ENCODE assay signal across 14 mouse cellular contexts in the genomic region with DNA sequence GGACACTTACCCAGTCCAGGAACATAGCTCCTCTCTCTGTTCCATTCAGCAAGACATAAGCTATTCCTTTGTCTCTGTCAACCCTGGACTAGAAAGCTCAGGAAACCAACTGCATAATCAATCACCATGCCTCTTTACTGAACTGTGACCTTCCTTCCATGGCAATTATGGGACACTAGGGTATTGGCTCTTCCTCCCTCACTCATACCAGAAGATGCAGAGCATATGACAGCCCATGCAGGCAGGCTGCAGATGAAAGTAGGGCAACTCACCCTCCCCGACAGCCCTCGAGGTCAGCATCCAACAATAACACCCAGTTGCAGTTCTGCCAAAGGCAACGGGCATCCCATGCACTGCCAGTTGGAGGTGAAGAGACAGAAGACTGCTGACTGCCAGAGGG.
DNase-seq lines count a peak whose midpoint lies in the region; ATAC-seq and TF ChIP-seq lines count a peak whose summit lies in the region.
"Had no signal": no experiment of that assay in that cellular context is flagged by ENCODE, and none has a peak within 500 bp of the region (broad histone marks: within the 10 kb centered on the region; RNA-seq: fewer than 3 reads in every experiment).

No protein-coding gene starts in this region.

- no peak for ATAC-seq in heart, embryonic 11.5 days (replicated peaks; ENCODE audit: insufficient number of reproducible peaks, low FRiP score, low TSS enrichment)
- peak; percentile 37; the same call in 1 of the 2 replicates for ATAC-seq in midbrain, embryonic 13.5 days
- no peak for ATAC-seq in midbrain, embryonic 15.5 days (replicated peaks)
- ATAC-seq: forebrain, postnatal 0 days; inflammation-experienced regulatory T-cells, adult 6 months had no signal

- no peak overlapping the region for H3K4me2 ChIP-seq in heart, embryonic 11.5 days
- H3K4me2 ChIP-seq in midbrain, embryonic 13.5 days (replicated peaks), result no peak overlapping the region
- no peak overlapping the region for H3K4me2 ChIP-seq in midbrain, embryonic 15.5 days
- H3K4me2 ChIP-seq: heart, embryonic 12.5 days had no signal

- no peak overlapping the region for H3K27ac ChIP-seq in heart, embryonic 11.5 days (ENCODE audit: low read depth, low read length)
- H3K27ac ChIP-seq in midbrain, embryonic 13.5 days, result no peak overlapping the region
- H3K27ac ChIP-seq in midbrain, embryonic 15.5 days, result no peak overlapping the region
- H3K27ac ChIP-seq in thymus, adult 2 months (ENCODE audit: control insufficient read depth, insufficient read depth, low read length), result no peak overlapping the region
- H3K27ac ChIP-seq: liver, embryonic 14.5 days had no signal

- H3K4me1 ChIP-seq in heart, embryonic 11.5 days (ENCODE audit: control insufficient read depth, insufficient read depth, low read length), result no peaks in the 10 kb centered on the region
- peaks cover 4% of the 10 kb centered on the region; the same call in 1 of the 2 replicates for H3K4me1 ChIP-seq in midbrain, embryonic 13.5 days (replicated peaks)
- H3K4me1 ChIP-seq in midbrain, embryonic 15.5 days, result no peaks in the 10 kb centered on the region
- no peaks in the 10 kb centered on the region for H3K4me1 ChIP-seq in thymus, adult 2 months (replicated peaks; ENCODE audit: control insufficient read depth, insufficient read depth, low read length)

- no peak overlapping the region for H3K4me3 ChIP-seq in heart, embryonic 11.5 days (ENCODE audit: low read depth, low read length)
- H3K4me3 ChIP-seq in midbrain, embryonic 13.5 days (replicated peaks), result no peak overlapping the region
- no peak overlapping the region for H3K4me3 ChIP-seq in midbrain, embryonic 15.5 days
- H3K4me3 ChIP-seq in thymus, adult 2 months (ENCODE audit: control insufficient read depth, insufficient read depth, low read length), result no peak overlapping the region
- H3K4me3 ChIP-seq: heart, embryonic 12.5 days had no signal

- peak; percentile 86 for DNase-seq in heart, adult 11 months
- DNase-seq in cerebellum, postnatal 25 days, result peak; percentile 7 to 11
- DNase-seq in skeletal muscle tissue, adult 2 months (ENCODE audit: low read depth, low spot score), result peak; percentile 0
- no peak for DNase-seq in thymus, adult 2 months
- no peak for DNase-seq in ovary, postnatal 36 days (ENCODE audit: low spot score)
- DNase-seq: forebrain, postnatal 0 days; spleen, adult 18-20 months; thymus, postnatal 14 days had no signal

- H3K27me3 ChIP-seq in heart, embryonic 11.5 days (ENCODE audit: control insufficient read depth, insufficient read depth, low read length), result no peaks in the 10 kb centered on the region
- no peaks in the 10 kb centered on the region for H3K27me3 ChIP-seq in midbrain, embryonic 13.5 days
- no peaks in the 10 kb centered on the region for H3K27me3 ChIP-seq in midbrain, embryonic 15.5 days (replicated peaks)
- H3K27me3 ChIP-seq in thymus, adult 2 months (ENCODE audit: control insufficient read depth, insufficient read depth, low read length), result no peaks in the 10 kb centered on the region
- H3K27me3 ChIP-seq: heart, embryonic 12.5 days had no signal

- WGBS in heart, embryonic 11.5 days (ENCODE audit: insufficient replicate concordance), result 66% methylated on average over 3 of the region's 3 CpGs
- WGBS in midbrain, embryonic 13.5 days, result 58% methylated on average over 3 of the region's 3 CpGs
- 44% methylated on average over 3 of the region's 3 CpGs for WGBS in midbrain, embryonic 15.5 days
- 87% methylated on average over 3 of the region's 3 CpGs for WGBS in thymus, adult 2 months

- no peak for TF ChIP-seq CTCF in thymus, adult 2 months (IDR thresholded peaks at IDR 0.05; ENCODE audit: borderline replicate concordance, control insufficient read depth, extremely low read depth, insufficient read depth, low read length, poor library complexity)

- H3K9me3 ChIP-seq in heart, embryonic 11.5 days (replicated peaks; ENCODE audit: control insufficient read depth, low read length), result no peaks in the 10 kb centered on the region
- H3K9me3 ChIP-seq in midbrain, embryonic 13.5 days, result no peaks in the 10 kb centered on the region
- H3K9me3 ChIP-seq in midbrain, embryonic 15.5 days, result no peaks in the 10 kb centered on the region
- H3K9me3 ChIP-seq: heart, embryonic 12.5 days had no signal

- no peak for TF ChIP-seq POLR2A in thymus, adult 2 months (IDR thresholded peaks at IDR 0.05; ENCODE audit: control insufficient read depth, extremely low read depth, insufficient read depth, low read length, poor library complexity)

- H3K9ac ChIP-seq in heart, embryonic 11.5 days (ENCODE audit: low read depth, low read length), result no peak overlapping the region
- H3K9ac ChIP-seq in midbrain, embryonic 13.5 days (replicated peaks), result no peak overlapping the region
- H3K9ac ChIP-seq in midbrain, embryonic 15.5 days, result no peak overlapping the region
- H3K9ac ChIP-seq: forebrain, postnatal 0 days; heart, embryonic 12.5 days; liver, embryonic 14.5 days had no signal

- no peaks in the 10 kb centered on the region for H3K36me3 ChIP-seq in heart, embryonic 11.5 days (ENCODE audit: control insufficient read depth, insufficient read depth, low read length)
- H3K36me3 ChIP-seq in midbrain, embryonic 13.5 days, result no peaks in the 10 kb centered on the region
- H3K36me3 ChIP-seq in midbrain, embryonic 15.5 days (replicated peaks), result no peaks in the 10 kb centered on the region
- H3K36me3 ChIP-seq in thymus, adult 2 months (ENCODE audit: control insufficient read depth, insufficient read depth, low read length), result no peaks in the 10 kb centered on the region
- H3K36me3 ChIP-seq: heart, embryonic 12.5 days had no signal

Comparison
In these comparisons a context has a peak if more than half of its experiments do, and no peak if none do; other contexts are left out.
1. DNase-seq: peak in heart, adult 11 months (single experiment), cerebellum, postnatal 25 days (2 of 2) and skeletal muscle tissue, adult 2 months (single experiment); none in thymus, adult 2 months (single experiment) and ovary, postnatal 36 days (single experiment).